In the genomic region with DNA sequence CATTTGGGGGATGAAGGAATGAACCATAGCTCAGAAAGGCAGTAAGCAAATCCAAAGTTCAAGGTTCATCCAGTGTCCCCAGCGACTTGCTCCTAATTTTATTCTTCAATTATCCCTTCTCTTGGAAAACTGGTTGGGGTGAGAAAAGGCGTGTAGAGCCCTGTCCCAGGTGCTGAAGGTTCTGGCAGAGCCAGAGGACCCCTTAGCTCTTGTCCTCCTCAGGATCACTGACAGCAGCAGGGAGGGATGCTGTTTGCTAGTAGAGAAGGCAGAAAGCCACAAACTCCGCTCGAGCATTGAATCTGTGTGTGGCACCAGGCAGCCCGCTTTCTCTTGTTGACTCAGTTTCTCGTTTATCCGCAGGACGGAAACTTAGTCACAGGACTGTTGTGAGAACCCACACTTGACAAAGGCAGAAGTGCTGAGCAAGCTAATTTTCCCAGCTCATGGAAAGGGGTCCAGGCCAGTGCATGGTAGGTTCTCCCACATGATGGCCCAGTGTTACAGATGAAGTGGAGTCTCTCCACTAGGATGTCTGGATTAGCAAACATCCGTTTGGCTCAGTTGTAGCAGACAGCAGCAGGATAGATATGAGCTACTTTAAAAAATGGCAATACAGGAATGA, we compare ENCODE assay signal across 23 mouse cellular contexts. TPM values are rescaled to one million over a fixed set of nuclear protein-coding genes. Genes with fewer than 3 reads are reported as not detected.
DNase-seq lines count a peak whose midpoint lies in the region; ATAC-seq and TF ChIP-seq lines count a peak whose summit lies in the region.
"Had no signal": no experiment of that assay in that cellular context is flagged by ENCODE, and none has a peak within 500 bp of the region (broad histone marks: within the 10 kb centered on the region; RNA-seq: fewer than 3 reads in every experiment).

No protein-coding gene starts in this region.

- H3K4me3 ChIP-seq in kidney, postnatal 0 days (replicated peaks; ENCODE audit: low read depth, low read length): no peak overlapping the region
- H3K4me3 ChIP-seq in MEL (ENCODE audit: control insufficient read depth in 1 of 2, insufficient read depth in 1 of 2, low read depth in 2 of 2, low read length in 2 of 2): no peak overlapping the region
- H3K4me3 ChIP-seq in embryonic facial prominence, embryonic 14.5 days (ENCODE audit: low read depth, low read length): no peak overlapping the region
- no peak overlapping the region for H3K4me3 ChIP-seq in myocyte
- H3K4me3 ChIP-seq: erythroblast, embryonic 14.5 days; liver, embryonic 12.5 days had no signal

- peaks cover 34% of the 10 kb centered on the region; the same call in 1 of the 2 replicates for H3K27me3 ChIP-seq in kidney, postnatal 0 days (ENCODE audit: insufficient read depth, low read length)
- H3K27me3 ChIP-seq in MEL (ENCODE audit: control insufficient read depth in 1 of 2, insufficient read depth in 2 of 2, low read length in 2 of 2) (peaks cover 0 to 4% of the 10 kb centered on the region in 2 experiments; a peak in 3 of 4 replicates), myocyte (ENCODE audit: control insufficient read depth, insufficient read depth, insufficient read length) (peaks cover 51% of the 10 kb centered on the region)
- peaks cover 59% of the 10 kb centered on the region for H3K27me3 ChIP-seq in embryonic facial prominence, embryonic 14.5 days (replicated peaks; ENCODE audit: control insufficient read depth, insufficient read depth, low read length)

- H3K4me2 ChIP-seq in kidney, postnatal 0 days (ENCODE audit: low read length): no peak overlapping the region
- no peak overlapping the region for H3K4me2 ChIP-seq in embryonic facial prominence, embryonic 14.5 days (ENCODE audit: low read depth, low read length)
- H3K4me2 ChIP-seq in myocyte (ENCODE audit: low read depth): no peak overlapping the region
- H3K4me2 ChIP-seq: liver, embryonic 12.5 days had no signal

- no peak overlapping the region for H3ac ChIP-seq in myocyte (ENCODE audit: control insufficient read depth, insufficient read length)

- H3K4me1 ChIP-seq in kidney, postnatal 0 days (replicated peaks; ENCODE audit: insufficient read depth, low read length): peaks cover 7% of the 10 kb centered on the region; the same call in 1 of the 2 replicates
- no peaks in the 10 kb centered on the region for H3K4me1 ChIP-seq in MEL (ENCODE audit: control insufficient read depth in 1 of 2, insufficient read depth in 2 of 2, low read length in 2 of 2)
- H3K4me1 ChIP-seq in embryonic facial prominence, embryonic 14.5 days (ENCODE audit: control insufficient read depth, insufficient read depth, low read length): peaks cover 18% of the 10 kb centered on the region

- H3K79me2 ChIP-seq in MEL (ENCODE audit: control insufficient read depth, insufficient read depth, low read length, poor library complexity) (no peaks in the 10 kb centered on the region), myocyte (ENCODE audit: control insufficient read depth, insufficient read depth) (no peaks in the 10 kb centered on the region)

- no peaks in the 10 kb centered on the region for H3K36me3 ChIP-seq in kidney, postnatal 0 days (ENCODE audit: insufficient read depth, low read length)
- H3K36me3 ChIP-seq in MEL (ENCODE audit: control insufficient read depth in 1 of 2, insufficient read depth in 2 of 2, low read length in 2 of 2) (no peaks in the 10 kb centered on the region), myocyte (ENCODE audit: control insufficient read depth, insufficient read depth) (no peaks in the 10 kb centered on the region)
- H3K36me3 ChIP-seq in embryonic facial prominence, embryonic 14.5 days (ENCODE audit: control insufficient read depth, insufficient read depth, low read length): no peaks in the 10 kb centered on the region
- H3K36me3 ChIP-seq: liver, embryonic 12.5 days had no signal

- no peak for TF ChIP-seq POLR2A in MEL (IDR thresholded peaks at IDR 0.05; ENCODE audit: control insufficient read depth in 1 of 2, insufficient read depth in 1 of 2, low read depth in 1 of 2, low read length in 2 of 2, poor library complexity in 1 of 2)
- TF ChIP-seq POLR2A in myocyte (IDR thresholded peaks at IDR 0.05; ENCODE audit: insufficient read length, low read depth): no peak

- H3K27ac ChIP-seq in kidney, postnatal 0 days: no peak overlapping the region
- no peak overlapping the region for H3K27ac ChIP-seq in MEL (ENCODE audit: control insufficient read depth, low read depth, low read length)
- no peak overlapping the region for H3K27ac ChIP-seq in embryonic facial prominence, embryonic 14.5 days (replicated peaks; ENCODE audit: low read depth, low read length)
- H3K27ac ChIP-seq: liver, embryonic 12.5 days had no signal

- no peak for TF ChIP-seq EP300 in MEL (IDR thresholded peaks at IDR 0.05; ENCODE audit: low read depth in 1 of 2, low read length in 2 of 2)

- peak; percentile 67 for DNase-seq in kidney, postnatal 0 days (ENCODE audit: low spot score)
- DNase-seq in kidney, adult 18-20 months: no peak
- DNase-seq in MEL (ENCODE audit: low read depth, low spot score) (peak; percentile 12), liver (no peak)
- peak; percentile 38 for DNase-seq in embryonic facial prominence, embryonic 14.5 days (ENCODE audit: low spot score)
- DNase-seq in adrenal gland, postnatal 4 days (ENCODE audit: low spot score in 2 of 2): no peak
- DNase-seq: cerebellum, adult 2 months; forebrain, postnatal 0 days; heart, adult 18-20 months; layer of hippocampus, adult 9-11 months; retina, postnatal 1 day; thymus, adult 2 months had no signal

- 44% methylated on average over 9 of the region's 9 CpGs for WGBS in kidney, postnatal 0 days
- 33% methylated on average over 9 of the region's 9 CpGs for WGBS in embryonic facial prominence, embryonic 14.5 days

- H3K9ac ChIP-seq in kidney, postnatal 0 days (ENCODE audit: low read depth, low read length): no peak overlapping the region
- no peak overlapping the region for H3K9ac ChIP-seq in MEL (ENCODE audit: control insufficient read depth, low read depth, low read length, poor library complexity, severe bottlenecking)
- no peak overlapping the region for H3K9ac ChIP-seq in embryonic facial prominence, embryonic 14.5 days (ENCODE audit: low read depth, low read length)
- H3K9ac ChIP-seq: forebrain, postnatal 0 days; liver, embryonic 12.5 days had no signal

- H3K9me3 ChIP-seq in kidney, postnatal 0 days (replicated peaks; ENCODE audit: low read length): no peaks in the 10 kb centered on the region
- H3K9me3 ChIP-seq in MEL (replicated peaks; ENCODE audit: insufficient read depth, low read length): no peaks in the 10 kb centered on the region
- H3K9me3 ChIP-seq in embryonic facial prominence, embryonic 14.5 days (ENCODE audit: control insufficient read depth, low read length): no peaks in the 10 kb centered on the region
- H3K9me3 ChIP-seq: liver, embryonic 12.5 days had no signal

- TF ChIP-seq RAD21 in MEL (IDR thresholded peaks at IDR 0.05; ENCODE audit: low read depth, low read length): no peak

- ATAC-seq in kidney, postnatal 0 days (replicated peaks; ENCODE audit: low FRiP score, low read depth): no peak
- no peak for ATAC-seq in embryonic facial prominence, embryonic 14.5 days (ENCODE audit: low read depth)
- ATAC-seq: forebrain, postnatal 0 days; liver, embryonic 12.5 days; lung, postnatal 0 days; Patski had no signal

- no peak for TF ChIP-seq CTCF in kidney, postnatal 0 days (IDR thresholded peaks at IDR 0.05; ENCODE audit: low read depth)
- no peak for TF ChIP-seq CTCF in MEL (IDR thresholded peaks at IDR 0.05 in 2 of 3, conservative IDR thresholded peaks at IDR 0.05 in 1 of 3; ENCODE audit: control insufficient read depth in 1 of 3, insufficient read depth in 1 of 3, low read depth in 2 of 3, low read length in 3 of 3, poor library complexity in 1 of 3, severe bottlenecking in 1 of 3)

TF ChIP-seq in MEL, 35 proteins besides CTCF, POLR2A, EP300 and RAD21 (continues in another document):
- no peak for TF ChIP-seq USF1 (IDR thresholded peaks at IDR 0.05; ENCODE audit: low read depth, low read length)
- no peak for TF ChIP-seq MAFK (IDR thresholded peaks at IDR 0.05; ENCODE audit: borderline replicate concordance, low read depth, low read length)

TF ChIP-seq in myocyte, 11 proteins besides CTCF, POLR2A, EP300 and RAD21:
- no peak for TF ChIP-seq MAX (IDR thresholded peaks at IDR 0.05; ENCODE audit: low read depth)
- TF ChIP-seq REST (IDR thresholded peaks at IDR 0.05; ENCODE audit: insufficient read depth, insufficient read length): peak; percentile 54

RNA-seq across cellular contexts. Expression of gene Lemd1, which starts 2.7 kb away (rescaled TPM):
- 0.37 and 0.80 TPM in 2 replicates for polyA plus RNA-seq in kidney, postnatal 0 days (2015; fragmentation: Nextera tagmentation; extraction: Ambion mirVana)
- total RNA-seq in MEL (2012; rRNA removed): not detected in 2 replicates
- polyA plus RNA-seq in MEL (2012; ENCODE audit: insufficient read depth in 1 of 2, insufficient read length in 2 of 2, low read depth in 1 of 2, low replicate concordance in 2 of 2, missing spikeins in 1 of 2) (not detected), myocyte (2012; fragmentation: generic; extraction: Trizol) (0.49 TPM)
- polyA plus RNA-seq in embryonic facial prominence, embryonic 14.5 days (2014; fragmentation: Nextera tagmentation; extraction: Ambion mirVana): 0.46 and 2.0 TPM in 2 replicates
- total RNA-seq in adrenal gland, postnatal 4 days (2021): under 1 TPM; 0.17 to 0.67 TPM
- total RNA-seq: common myeloid progenitor, adult 5-6 weeks; heart, adult 18-20 months; megakaryocyte-erythroid progenitor cell, adult 5-6 weeks had no signal
- polyA plus RNA-seq: erythroblast, embryonic 14.5 days; heart, embryonic 16.5 days; liver, embryonic 12.5 days; lung, postnatal 0 days; thymus, adult 2 months had no signal

RNA-seq across cellular contexts. Expression of gene AC124108.1, which starts 2.7 kb away (rescaled TPM):
- polyA plus RNA-seq in kidney, postnatal 0 days (2015; fragmentation: Nextera tagmentation; extraction: Ambion mirVana): 0.07 and 0.13 TPM in 2 replicates
- total RNA-seq in MEL (2012; rRNA removed): not detected in 2 replicates
- polyA plus RNA-seq in MEL (2012; ENCODE audit: insufficient read depth in 1 of 2, insufficient read length in 2 of 2, low read depth in 1 of 2, low replicate concordance in 2 of 2, missing spikeins in 1 of 2) (not detected), myocyte (2012; fragmentation: generic; extraction: Trizol) (0.82 TPM)
- 0.34 and 0.71 TPM in 2 replicates for polyA plus RNA-seq in embryonic facial prominence, embryonic 14.5 days (2014; fragmentation: Nextera tagmentation; extraction: Ambion mirVana)
- total RNA-seq in adrenal gland, postnatal 4 days (2021): under 1 TPM; 0.17 to 0.25 TPM
- total RNA-seq: common myeloid progenitor, adult 5-6 weeks; gastrocnemius, adult 8-10 months; megakaryocyte-erythroid progenitor cell, adult 5-6 weeks had no signal
- polyA plus RNA-seq: erythroblast, embryonic 14.5 days; heart, embryonic 16.5 days; liver, embryonic 12.5 days; lung, postnatal 0 days; thymus, adult 2 months had no signal

RNA-seq across cellular contexts. Expression of gene Gm10188, which starts 41.0 kb away (rescaled TPM):
- polyA plus RNA-seq in kidney, postnatal 0 days (2015; fragmentation: Nextera tagmentation; extraction: Ambion mirVana): not detected in 2 replicates
- not detected in 2 replicates for total RNA-seq in MEL (2012; rRNA removed)
- polyA plus RNA-seq in MEL (2012; ENCODE audit: insufficient read depth in 1 of 2, insufficient read length in 2 of 2, low read depth in 1 of 2, low replicate concordance in 2 of 2, missing spikeins in 1 of 2): not detected
- polyA plus RNA-seq in embryonic facial prominence, embryonic 14.5 days (2014; fragmentation: Nextera tagmentation; extraction: Ambion mirVana): not detected in 2 replicates
- not detected for polyA plus RNA-seq in myocyte (2012; fragmentation: generic; extraction: Trizol)
- total RNA-seq in adrenal gland, postnatal 4 days (2021): not detected
- total RNA-seq: common myeloid progenitor, adult 5-6 weeks; forebrain, postnatal 0 days; gastrocnemius, adult 8-10 months; heart, adult 18-20 months; left cerebral cortex, postnatal 10 days; megakaryocyte-erythroid progenitor cell, adult 5-6 weeks had no signal
- polyA plus RNA-seq: cerebellum, adult 2 months; erythroblast, embryonic 14.5 days; forebrain, postnatal 0 days; heart, embryonic 16.5 days; kidney, embryonic 16.5 days; liver, embryonic 12.5 days; lung, postnatal 0 days; thymus, adult 2 months had no signal

RNA-seq across cellular contexts. Expression of gene Cdk18, which starts 49.1 kb away (rescaled TPM):
- 10.3 and 11.7 TPM in 2 replicates for polyA plus RNA-seq in kidney, postnatal 0 days (2015; fragmentation: Nextera tagmentation; extraction: Ambion mirVana)
- 0.56 and 1.3 TPM in 2 replicates for total RNA-seq in MEL (2012; rRNA removed)
- 10 to 100 TPM in 1 of 2 experiments, not detected in 1; 15.7 TPM for polyA plus RNA-seq in MEL (2012; ENCODE audit: insufficient read depth in 1 of 2, insufficient read length in 2 of 2, low read depth in 1 of 2, low replicate concordance in 2 of 2, missing spikeins in 1 of 2)
- 2.2 and 2.5 TPM in 2 replicates for polyA plus RNA-seq in embryonic facial prominence, embryonic 14.5 days (2014; fragmentation: Nextera tagmentation; extraction: Ambion mirVana)
- polyA plus RNA-seq in myocyte (2012; fragmentation: generic; extraction: Trizol): 33.9 TPM
- 10 to 100 TPM; 24.8 to 25.1 TPM for total RNA-seq in adrenal gland, postnatal 4 days (2021)
- polyA plus RNA-seq: erythroblast, embryonic 14.5 days had no signal

Comparison
In these comparisons a context has a peak if more than half of its experiments do, and no peak if none do; other contexts are left out.
1. DNase-seq: peak in kidney, postnatal 0 days (single experiment), MEL (single experiment) and embryonic facial prominence, embryonic 14.5 days (single experiment); none in kidney, adult 18-20 months (single experiment), adrenal gland, postnatal 4 days (0 of 2) and liver (single experiment).